Mouse (Mus musculus) heart, adult 8-10 months (tissue): Measurements from ENCODE around the gene Tmem189. TPM values are rescaled to one million over a fixed set of nuclear protein-coding genes. Genes with fewer than 3 reads are reported as not detected.
A peak's percentile ranks its signal among the peaks of the same experiment; 100 is the strongest.

Experiments
- DNase-seq: peaks from one replicate; pipeline ENCODE4 v3.0.0; 2022; ENCODE audit warnings: low spot score
- total RNA-seq, 4 experiments: library from RNA; stranded (reverse); gene quantifications; 2 replicates each; pipeline ENCODE4 v1.2.4; 2022

The Tmem189 gene
- total RNA-seq, 4 experiments from 2014 or later = 22.6 to 26.6 (median 23.4) TPM

- DNase-seq = no peak
These were observed 11.8 kb upstream of the Tmem189 start for GRCm38 (mm10) chr2:167701472-167701871.

DNA sequence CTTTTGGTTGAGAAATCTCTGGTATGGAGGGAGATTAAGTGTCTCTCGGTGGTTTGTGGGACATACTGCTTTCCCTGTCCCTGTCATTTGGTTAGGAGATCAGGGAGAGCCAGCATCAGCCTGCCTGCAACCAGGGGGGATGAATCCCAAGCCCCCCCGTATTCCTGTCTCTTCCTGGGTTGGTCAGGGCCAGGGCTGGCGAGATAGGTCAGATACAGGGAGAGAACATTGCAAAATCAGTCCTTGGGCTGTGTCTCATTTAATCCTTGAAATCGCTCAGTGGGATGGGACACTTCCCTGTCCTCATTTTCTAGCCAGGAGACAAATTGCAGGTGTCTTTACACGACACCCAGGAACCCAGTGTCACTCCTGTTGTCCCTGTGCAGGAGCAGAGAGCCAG, 10.4 kb upstream of the Tmem189 start:
- DNase-seq = no peak

- peak; percentile 83 for DNase-seq
These were observed 8.3 kb upstream of the Tmem189 start for GRCm38 (mm10) chr2:167697902-167698301.

GRCm38 (mm10) chr2:167696143-167696542, 6.5 kb upstream of the Tmem189 start:
- no peak for DNase-seq

DNA sequence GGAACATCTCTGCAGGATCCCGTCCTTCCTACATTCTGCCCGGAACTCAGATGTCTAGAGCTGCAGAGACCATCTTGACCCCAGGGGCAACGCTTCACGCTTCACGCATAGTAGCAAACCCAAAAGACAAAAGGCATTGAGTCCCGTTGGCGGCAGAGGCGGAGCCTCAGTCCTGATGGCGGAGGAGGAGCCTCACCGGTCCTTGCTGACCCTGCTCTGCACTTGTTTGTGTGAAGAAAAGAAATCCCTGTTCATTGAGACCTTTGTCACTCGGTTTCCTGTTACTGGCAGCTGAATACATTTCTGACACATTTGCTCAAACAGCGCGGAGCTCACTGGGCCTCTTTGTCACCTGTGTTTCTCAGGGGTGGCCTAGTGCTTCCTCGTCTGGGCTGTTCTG, 5.9 kb upstream of the Tmem189 start:
- no peak for DNase-seq

DNA sequence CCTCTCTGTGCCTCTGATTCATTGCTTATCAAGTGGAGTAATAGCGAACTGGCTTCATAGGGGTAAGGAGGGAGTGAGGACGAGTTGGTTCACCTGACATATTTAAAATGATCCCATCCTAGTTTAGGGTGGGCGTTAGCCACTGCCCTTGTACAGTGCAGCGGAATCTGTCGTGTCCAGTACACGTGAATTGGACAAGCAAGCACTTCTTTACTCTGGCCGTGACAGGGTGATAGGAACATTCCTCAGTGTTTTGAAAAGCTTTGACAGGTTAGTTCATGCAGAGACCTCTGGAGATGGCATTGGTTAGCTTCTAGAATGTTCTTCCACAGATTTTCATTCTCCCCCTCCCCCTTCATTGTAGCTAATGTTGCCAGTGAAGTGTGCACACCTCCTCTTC, 5.3 kb upstream of the Tmem189 start:
- DNase-seq = no peak

- DNase-seq = no peak
These were observed 4.6 kb upstream of the Tmem189 start for GRCm38 (mm10) chr2:167694244-167694643.

DNA sequence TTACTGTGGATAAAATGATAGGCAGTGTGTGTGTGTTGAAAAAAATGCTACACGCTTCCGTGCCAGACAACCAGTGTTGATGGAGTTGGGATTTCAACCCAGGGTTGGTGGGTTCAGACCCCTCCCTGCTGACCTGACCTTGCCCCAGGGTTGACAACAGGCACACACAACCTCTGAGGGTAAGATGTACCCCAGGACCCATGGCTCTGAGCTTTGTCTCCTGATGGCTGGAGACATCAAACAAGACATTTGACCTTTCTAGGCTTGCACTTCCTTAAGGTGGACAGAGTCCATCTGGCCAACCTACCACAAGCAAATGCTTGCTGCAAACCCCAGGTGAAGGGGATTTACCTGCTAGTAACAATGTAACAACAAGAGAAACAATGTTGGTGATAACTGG, 3.9 kb upstream of the Tmem189 start:
- DNase-seq = no peak

GRCm38 (mm10) chr2:167692831-167693230, 3.2 kb upstream of the Tmem189 start:
- no peak for DNase-seq

DNA sequence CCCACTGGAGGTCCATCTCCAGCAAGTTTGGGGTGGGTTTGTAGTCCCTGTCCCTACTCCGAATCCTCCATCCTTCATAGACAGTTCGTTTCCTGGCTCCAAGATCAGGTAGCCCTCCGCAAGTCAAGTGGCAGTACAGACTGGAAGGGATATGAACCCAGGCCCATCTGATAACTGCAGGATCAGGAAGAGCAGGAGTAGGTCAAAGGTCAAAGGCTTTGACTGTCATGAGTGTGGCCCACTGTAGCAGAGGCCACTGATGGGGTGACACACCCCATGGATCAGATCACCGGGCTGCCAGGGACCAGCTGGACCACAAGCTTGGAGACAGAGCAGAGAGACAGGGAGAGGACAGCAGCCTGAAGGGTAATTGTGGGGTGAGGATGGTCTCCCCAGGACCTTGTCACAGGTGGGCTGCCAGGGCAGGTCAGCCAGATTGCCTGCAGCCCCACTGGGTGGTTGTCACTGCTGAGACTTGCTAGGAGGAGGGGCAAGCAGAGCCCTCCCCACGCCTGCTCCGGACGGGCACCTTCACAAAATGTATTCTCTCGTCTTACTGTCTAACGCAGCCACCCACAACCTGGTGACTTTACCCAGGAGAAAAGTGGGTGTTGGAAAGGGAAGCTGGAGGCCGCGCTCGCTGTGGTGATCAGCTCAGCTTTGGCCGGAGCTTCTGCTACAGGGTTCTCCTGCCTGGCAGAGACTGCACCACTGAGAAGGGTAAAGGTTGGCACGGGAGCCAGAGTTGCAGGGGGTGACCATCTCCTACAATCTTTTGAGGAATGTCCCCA, 2.4 kb upstream of the Tmem189 start:
- DNase-seq = no peak

GRCm38 (mm10) chr2:167691410-167691809, 1.8 kb upstream of the Tmem189 start:
- no peak for DNase-seq

GRCm38 (mm10) chr2:167690962-167691311, 1.3 kb upstream of the Tmem189 start:
- no peak for DNase-seq

- no peak for DNase-seq
These were observed 768 bp upstream of the Tmem189 start for GRCm38 (mm10) chr2:167690219-167690961.

GRCm38 (mm10) chr2:167688498-167689451, 847 bp downstream of the Tmem189 start, which contains the start of gene Cebpb:
TSS of gene Cebpb (plus strand) at chr2:167688915.
- DNase-seq = peak; percentile 84

GRCm38 (mm10) chr2:167688126-167688497, 1.5 kb downstream of the Tmem189 start:
- no peak for DNase-seq

DNA sequence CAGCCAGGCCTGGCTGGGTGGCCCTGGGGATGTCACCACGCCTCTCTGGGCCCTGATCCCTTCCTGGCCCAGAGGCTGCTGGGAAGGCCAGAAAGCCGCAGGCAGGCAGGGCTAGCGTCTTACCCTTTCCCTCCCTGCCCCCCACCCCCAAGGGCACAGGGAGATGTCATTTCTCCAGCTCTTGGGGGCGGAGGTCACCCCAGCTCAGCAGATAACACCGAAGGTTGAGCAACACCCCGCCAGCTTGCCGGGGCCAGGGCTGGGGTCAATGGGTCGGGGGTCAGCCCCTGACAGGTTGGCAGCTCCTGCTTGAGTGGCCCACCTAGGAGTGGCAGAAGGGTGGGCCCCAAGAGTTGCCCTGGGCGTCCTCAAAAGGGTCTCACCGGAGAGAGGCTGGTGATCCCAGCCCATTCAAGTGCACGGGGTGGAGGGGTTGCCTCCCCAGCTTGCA, 1.9 kb downstream of the Tmem189 start:
- DNase-seq = no peak

DNA sequence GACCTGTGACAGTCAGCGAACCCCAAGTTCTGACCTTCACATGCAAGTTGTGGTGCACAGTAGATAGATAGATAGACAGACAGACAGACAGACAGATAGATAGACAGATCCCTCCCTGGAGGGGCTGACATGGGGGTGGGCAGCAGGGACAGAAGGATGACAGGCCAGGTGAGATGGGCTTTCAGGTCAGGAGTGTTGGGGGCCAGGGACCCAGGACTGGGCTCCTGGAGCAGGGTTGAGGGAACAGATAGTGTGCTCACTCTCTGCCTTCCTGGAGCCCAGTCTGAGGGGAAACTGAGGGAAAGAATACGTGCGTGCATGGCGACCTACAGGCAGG, 2.4 kb downstream of the Tmem189 start:
- no peak for DNase-seq

- DNase-seq = no peak
These were observed 3.0 kb downstream of the Tmem189 start for GRCm38 (mm10) chr2:167686382-167687249.

DNA sequence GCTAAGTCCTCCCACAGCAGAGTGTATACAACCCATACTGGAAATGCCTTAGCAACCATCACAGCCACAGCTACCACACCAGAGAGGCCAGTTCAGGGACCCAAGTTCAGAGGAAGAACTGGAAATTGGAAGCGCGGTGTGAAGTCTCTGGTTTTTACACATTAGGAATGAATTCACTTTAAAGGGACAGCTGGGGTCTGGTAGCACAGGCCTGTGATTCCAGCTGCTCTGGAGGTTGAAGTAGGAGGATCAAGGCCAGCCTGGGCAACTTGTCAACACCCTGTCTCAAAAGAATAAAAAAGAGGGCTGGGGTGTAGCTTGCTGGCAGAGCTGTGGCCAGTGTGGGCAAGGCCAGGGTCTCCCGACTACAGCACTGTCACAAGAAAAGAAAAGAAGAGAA, 3.8 kb downstream of the Tmem189 start:
- no peak for DNase-seq

- peak; percentile 98 for DNase-seq
These were observed 4.5 kb downstream of the Tmem189 start for GRCm38 (mm10) chr2:167685137-167685536.

DNA sequence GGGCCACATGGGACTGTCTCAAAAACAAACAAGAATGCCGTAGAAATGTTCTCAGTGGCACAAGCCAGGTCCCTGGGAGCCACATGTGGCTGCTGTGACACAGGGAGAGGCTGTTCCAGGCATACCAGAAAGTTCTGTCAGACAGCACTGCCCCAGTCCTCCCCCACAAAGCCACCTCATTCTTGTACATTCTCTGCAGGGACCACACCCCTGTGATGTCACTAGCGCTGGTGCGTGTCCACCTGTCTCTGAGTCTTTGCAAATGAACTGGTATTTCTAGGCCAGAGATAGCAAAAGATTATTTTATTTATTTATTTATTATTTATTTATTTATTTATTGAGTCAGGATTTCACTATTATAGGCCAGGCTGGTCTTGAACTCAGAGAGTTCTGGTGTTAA, 5.9 kb downstream of the Tmem189 start:
- no peak for DNase-seq
